In genomic region chr1:105948352-105948751, GRCm38 (mm10) we compare ENCODE assay signal across 23 mouse cellular contexts. TPM values are rescaled to one million over a fixed set of nuclear protein-coding genes. Genes with fewer than 3 reads are reported as not detected.
DNase-seq lines count a peak whose midpoint lies in the region; ATAC-seq and TF ChIP-seq lines count a peak whose summit lies in the region.
"Had no signal": no experiment of that assay in that cellular context is flagged by ENCODE, and none has a peak within 500 bp of the region (broad histone marks: within the 10 kb centered on the region; RNA-seq: fewer than 3 reads in every experiment).

No protein-coding gene starts in this region.

- WGBS in kidney, embryonic 15.5 days, result 60% methylated on average over 6 of the region's 6 CpGs
- WGBS in kidney, embryonic 14.5 days, result 60% methylated on average over 6 of the region's 6 CpGs
- WGBS in lung, embryonic 16.5 days, result 64% methylated on average over 6 of the region's 6 CpGs
- 80% methylated on average over 6 of the region's 6 CpGs for WGBS in lung, adult 2 months
- 74% methylated on average over 6 of the region's 6 CpGs for WGBS in limb, embryonic 15.5 days
- WGBS in midbrain, embryonic 16.5 days, result 83% methylated on average over 6 of the region's 6 CpGs

- H3K27me3 ChIP-seq in kidney, embryonic 15.5 days, result no peaks in the 10 kb centered on the region
- no peaks in the 10 kb centered on the region for H3K27me3 ChIP-seq in kidney, embryonic 14.5 days (ENCODE audit: control insufficient read depth, insufficient read depth, low read length)
- H3K27me3 ChIP-seq in lung, embryonic 16.5 days (ENCODE audit: control insufficient read depth, insufficient read depth, low read depth, low read length), result no peaks in the 10 kb centered on the region
- H3K27me3 ChIP-seq in limb, embryonic 15.5 days, result no peaks in the 10 kb centered on the region
- H3K27me3 ChIP-seq in midbrain, embryonic 16.5 days (ENCODE audit: control insufficient read depth, insufficient read depth, low read depth, low read length), result no peaks in the 10 kb centered on the region
- H3K27me3 ChIP-seq: forebrain, embryonic 13.5 days; hindbrain, embryonic 13.5 days; stomach, embryonic 15.5 days had no signal

- no peak overlapping the region for H3K4me3 ChIP-seq in kidney, embryonic 15.5 days (replicated peaks)
- no peak overlapping the region for H3K4me3 ChIP-seq in kidney, embryonic 14.5 days (ENCODE audit: low read length)
- no peak overlapping the region for H3K4me3 ChIP-seq in lung, embryonic 16.5 days (ENCODE audit: low read length)
- H3K4me3 ChIP-seq in lung, adult 2 months (replicated peaks; ENCODE audit: extremely low read depth, low read depth, low read length), result no peak overlapping the region
- no peak overlapping the region for H3K4me3 ChIP-seq in limb, embryonic 15.5 days
- no peak overlapping the region for H3K4me3 ChIP-seq in midbrain, embryonic 16.5 days (ENCODE audit: low read depth, low read length)
- H3K4me3 ChIP-seq: erythroblast, embryonic 14.5 days; forebrain, embryonic 13.5 days; hindbrain, embryonic 13.5 days; stomach, embryonic 15.5 days had no signal

- no peaks in the 10 kb centered on the region for H3K9me3 ChIP-seq in kidney, embryonic 15.5 days (replicated peaks)
- H3K9me3 ChIP-seq in kidney, embryonic 14.5 days (ENCODE audit: control insufficient read depth, low read length), result no peaks in the 10 kb centered on the region
- no peaks in the 10 kb centered on the region for H3K9me3 ChIP-seq in lung, embryonic 16.5 days (ENCODE audit: control insufficient read depth, low read length)
- H3K9me3 ChIP-seq in limb, embryonic 15.5 days, result no peaks in the 10 kb centered on the region
- H3K9me3 ChIP-seq in midbrain, embryonic 16.5 days (replicated peaks; ENCODE audit: control insufficient read depth, low read length, poor library complexity, severe bottlenecking), result no peaks in the 10 kb centered on the region
- H3K9me3 ChIP-seq: forebrain, embryonic 13.5 days; hindbrain, embryonic 13.5 days; stomach, embryonic 15.5 days had no signal

- H3K4me1 ChIP-seq in kidney, embryonic 15.5 days, result no peaks in the 10 kb centered on the region
- H3K4me1 ChIP-seq in kidney, embryonic 14.5 days (ENCODE audit: control insufficient read depth, insufficient read depth, low read length), result no peaks in the 10 kb centered on the region
- H3K4me1 ChIP-seq in lung, embryonic 16.5 days (replicated peaks; ENCODE audit: control insufficient read depth, insufficient read depth, low read length), result no peaks in the 10 kb centered on the region
- no peaks in the 10 kb centered on the region for H3K4me1 ChIP-seq in lung, adult 2 months (ENCODE audit: control insufficient read depth, insufficient read depth, low read length)
- H3K4me1 ChIP-seq in limb, embryonic 15.5 days, result peaks cover 15% of the 10 kb centered on the region; the same call in 1 of the 2 replicates
- 0 out of 2 replicates have a peak, but pooled peaks cover 5% of the 10 kb centered on the region for H3K4me1 ChIP-seq in midbrain, embryonic 16.5 days (ENCODE audit: control insufficient read depth, insufficient read depth, low read length)
- H3K4me1 ChIP-seq: hindbrain, embryonic 13.5 days; stomach, embryonic 15.5 days had no signal

- DNase-seq in lung, adult 2 months, result no peak
- DNase-seq in frontal cortex, postnatal 25 days (ENCODE audit: low spot score in 2 of 2), result no peak
- DNase-seq: adrenal gland, adult 2 months; cerebellum, adult 11 months; cerebellum, adult 9-11 months; gastrocnemius, postnatal 14 days; heart, adult 11 months; heart, postnatal 10 days; kidney, adult 8-10 months; layer of hippocampus, adult 9-11 months; lung, adult 18-20 months; lung, postnatal 4 days; thymus, postnatal 25 days had no signal

- no peak for TF ChIP-seq POLR2A in lung, adult 2 months (IDR thresholded peaks at IDR 0.05; ENCODE audit: borderline replicate concordance, extremely low read depth, low read depth, low read length)

- H3K36me3 ChIP-seq in kidney, embryonic 15.5 days, result no peaks in the 10 kb centered on the region
- no peaks in the 10 kb centered on the region for H3K36me3 ChIP-seq in kidney, embryonic 14.5 days (ENCODE audit: control insufficient read depth, insufficient read depth, low read length)
- no peaks in the 10 kb centered on the region for H3K36me3 ChIP-seq in lung, embryonic 16.5 days (ENCODE audit: control insufficient read depth, insufficient read depth, low read length)
- no peaks in the 10 kb centered on the region for H3K36me3 ChIP-seq in limb, embryonic 15.5 days
- no peaks in the 10 kb centered on the region for H3K36me3 ChIP-seq in midbrain, embryonic 16.5 days (ENCODE audit: control insufficient read depth, insufficient read depth, low read length)
- H3K36me3 ChIP-seq: hindbrain, embryonic 13.5 days; stomach, embryonic 15.5 days had no signal

- H3K4me2 ChIP-seq in kidney, embryonic 15.5 days, result no peak overlapping the region
- H3K4me2 ChIP-seq in kidney, embryonic 14.5 days (replicated peaks; ENCODE audit: low read depth, low read length), result no peak overlapping the region
- H3K4me2 ChIP-seq in lung, embryonic 16.5 days (ENCODE audit: low read depth, low read length), result no peak overlapping the region
- H3K4me2 ChIP-seq in limb, embryonic 15.5 days, result no peak overlapping the region
- H3K4me2 ChIP-seq in midbrain, embryonic 16.5 days (ENCODE audit: low read length), result no peak overlapping the region
- H3K4me2 ChIP-seq: forebrain, embryonic 13.5 days; heart, embryonic 11.5 days; hindbrain, embryonic 13.5 days; stomach, embryonic 15.5 days had no signal

- no peak overlapping the region for H3K27ac ChIP-seq in kidney, embryonic 15.5 days
- H3K27ac ChIP-seq in kidney, embryonic 14.5 days (ENCODE audit: low read depth, low read length), result no peak overlapping the region
- no peak overlapping the region for H3K27ac ChIP-seq in lung, embryonic 16.5 days (ENCODE audit: low read length)
- H3K27ac ChIP-seq in limb, embryonic 15.5 days, result no peak overlapping the region
- no peak overlapping the region for H3K27ac ChIP-seq in midbrain, embryonic 16.5 days (ENCODE audit: low read length)
- H3K27ac ChIP-seq: forebrain, embryonic 13.5 days; hindbrain, embryonic 13.5 days; stomach, embryonic 15.5 days had no signal

- no peak for TF ChIP-seq CTCF in lung, adult 2 months (IDR thresholded peaks at IDR 0.05; ENCODE audit: insufficient read depth, low read length)

- H3K9ac ChIP-seq in kidney, embryonic 15.5 days, result no peak overlapping the region
- H3K9ac ChIP-seq in kidney, embryonic 14.5 days (ENCODE audit: low read depth, low read length), result no peak overlapping the region
- no peak overlapping the region for H3K9ac ChIP-seq in lung, embryonic 16.5 days (ENCODE audit: low read length)
- H3K9ac ChIP-seq in limb, embryonic 15.5 days, result no peak overlapping the region
- no peak overlapping the region for H3K9ac ChIP-seq in midbrain, embryonic 16.5 days (ENCODE audit: low read depth, low read length)
- H3K9ac ChIP-seq: forebrain, embryonic 13.5 days; hindbrain, embryonic 13.5 days; stomach, embryonic 15.5 days had no signal

- ATAC-seq in kidney, embryonic 15.5 days (replicated peaks; ENCODE audit: low FRiP score), result peak; percentile 34; the same call in 1 of the 2 replicates
- ATAC-seq in kidney, embryonic 14.5 days (ENCODE audit: low FRiP score, low TSS enrichment), result no peak; the same call in 1 of the 2 replicates
- 0 out of 2 replicates have a peak, but pooled peaks have one; percentile 17 for ATAC-seq in lung, embryonic 16.5 days (ENCODE audit: low read depth)
- 0 out of 2 replicates have a peak, but pooled peaks have one; percentile 31 for ATAC-seq in limb, embryonic 15.5 days (ENCODE audit: insufficient number of reproducible peaks, low FRiP score, low TSS enrichment, low read depth)
- peak; percentile 51; the same call in 1 of the 2 replicates for ATAC-seq in midbrain, embryonic 16.5 days
- ATAC-seq: forebrain, embryonic 13.5 days had no signal

RNA-seq across cellular contexts. Expression of gene Zcchc2, which starts 41.9 kb away (rescaled TPM):
- 3.1 and 3.2 TPM in 2 replicates for polyA plus RNA-seq in kidney, embryonic 15.5 days (2015; fragmentation: Nextera tagmentation; extraction: Ambion mirVana)
- polyA plus RNA-seq in kidney, embryonic 14.5 days (2014; fragmentation: Nextera tagmentation; extraction: Ambion mirVana), result 3.3 and 5.0 TPM in 2 replicates
- 1.9 and 2.3 TPM in 2 replicates for polyA plus RNA-seq in lung, embryonic 16.5 days (2015; fragmentation: Nextera tagmentation; extraction: Ambion mirVana)
- polyA plus RNA-seq in lung, adult 2 months (2012; rRNA removed), result 13.6 TPM in 2 replicates
- polyA plus RNA-seq in limb, embryonic 15.5 days (2015; fragmentation: Nextera tagmentation; extraction: Ambion mirVana), result 2.1 TPM in 2 replicates
- 2.7 and 3.4 TPM in 2 replicates for polyA plus RNA-seq in midbrain, embryonic 16.5 days (2015; fragmentation: Nextera tagmentation; extraction: Ambion mirVana)
